Mouse (Mus musculus): ENCODE results near the gene Tmem245.

DNA sequence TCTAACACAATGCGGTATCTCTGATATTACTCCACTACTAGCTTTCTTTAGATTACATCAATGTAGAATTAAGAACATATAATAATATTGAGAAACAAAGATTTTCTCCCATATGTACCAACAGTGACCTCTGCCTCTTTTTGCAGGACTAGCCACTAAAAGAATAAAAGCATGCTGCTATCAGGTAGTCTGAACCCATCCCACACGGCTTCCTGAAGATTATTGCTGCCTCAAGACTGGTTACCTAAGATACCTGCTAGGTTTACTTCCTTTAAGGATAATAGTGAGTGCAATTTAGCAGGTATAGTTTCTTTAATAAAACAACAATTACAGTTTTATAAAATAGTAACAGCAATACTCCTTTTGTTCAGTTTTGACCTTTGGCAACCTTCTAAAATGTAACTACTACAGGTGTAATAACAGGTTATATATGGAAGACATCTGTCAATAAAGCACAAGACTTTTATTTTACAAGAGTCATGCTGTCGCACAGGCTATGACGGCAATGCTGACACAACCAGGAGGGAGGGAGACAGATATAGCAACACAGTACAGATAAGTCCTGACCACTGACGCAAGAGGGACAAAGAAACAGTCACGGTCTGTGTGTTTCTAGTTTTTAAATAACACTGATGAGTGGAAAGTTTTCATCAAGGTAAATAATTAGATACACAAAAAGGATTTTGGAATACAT lies 60.8 kb downstream of the Tmem245 start:
- TF ChIP-seq CTCF (IDR thresholded peaks at IDR 0.05) (no peak), EP300 (IDR thresholded peaks at IDR 0.05) (no peak)

Measured in lung, postnatal 0 days (tissue).